Mouse (Mus musculus): ENCODE results near the gene Urm1. TPM values are rescaled to one million over a fixed set of nuclear protein-coding genes. Genes with fewer than 3 reads are reported as not detected.

Gene Urm1
- polyA plus RNA-seq, 1 experiment from 2014 or later = 26.1 TPM

DNA sequence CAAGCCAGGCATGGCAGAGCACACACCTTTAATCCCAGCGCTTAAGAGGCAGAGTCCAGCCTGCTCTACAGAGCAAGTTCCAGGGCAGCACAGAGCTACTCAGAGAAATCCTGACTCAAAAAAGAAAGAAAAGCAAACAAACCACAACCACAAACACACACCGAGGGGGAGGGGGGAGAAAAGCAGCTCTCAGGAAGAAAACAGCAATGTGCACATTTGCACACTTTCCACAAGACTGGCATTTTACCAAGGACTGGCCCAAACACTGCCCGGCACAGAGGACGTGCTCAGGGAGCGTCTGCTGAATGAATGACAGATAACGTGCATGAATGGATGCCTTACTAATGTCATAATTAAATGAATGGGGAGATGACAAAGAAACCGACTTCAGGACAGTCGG lies 29.2 kb downstream of the Urm1 start:
- H3K27me3 ChIP-seq (ENCODE audit: insufficient read depth, low read length) = peaks cover 26% of the 10 kb centered on the region
- peaks cover 5% of the 10 kb centered on the region; the same call in 1 of the 2 replicates for H3K4me1 ChIP-seq (replicated peaks; ENCODE audit: insufficient read depth, low read length)

DNA sequence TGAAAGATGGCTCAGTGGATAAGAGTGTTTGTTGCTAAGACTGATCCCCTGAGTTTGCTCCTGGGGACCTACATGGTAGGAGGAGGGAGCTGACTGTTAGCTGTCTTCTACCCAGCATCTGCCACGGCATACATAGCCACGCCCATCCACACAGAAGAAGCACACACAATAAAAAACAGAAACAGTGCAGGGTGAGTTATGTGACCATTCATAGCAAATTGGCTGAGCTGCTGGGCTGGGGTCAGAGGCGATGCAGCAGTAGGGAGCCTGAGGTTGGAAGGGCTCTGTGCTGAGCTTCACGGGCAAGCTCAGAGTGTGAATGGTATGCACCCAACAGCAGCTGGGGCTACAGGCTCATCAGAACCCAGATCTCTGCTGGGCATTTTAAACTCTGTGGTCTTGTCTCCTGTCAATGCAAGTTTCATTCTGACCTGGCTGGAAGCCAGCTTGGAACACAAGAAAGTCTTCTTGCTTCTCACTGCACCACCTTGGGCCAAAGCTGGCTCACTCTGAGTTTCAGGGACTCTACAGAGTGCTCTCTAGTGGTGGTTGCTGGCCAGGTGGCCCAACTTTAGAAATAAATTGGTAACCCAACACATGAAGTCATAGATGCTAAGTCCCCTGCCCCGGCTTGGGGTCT lies 30.1 kb downstream of the Urm1 start:
- no peak; the same call in 1 of the 2 replicates for TF ChIP-seq CTCF (IDR thresholded peaks at IDR 0.05; ENCODE audit: low read depth)
- DNase-seq (ENCODE audit: low spot score) (no peak), ATAC-seq (replicated peaks; ENCODE audit: low FRiP score, low read depth) (no peak)
- H3K4me3 ChIP-seq (replicated peaks; ENCODE audit: low read depth, low read length) = no peak overlapping the region
- H3K27ac ChIP-seq = no peak overlapping the region
- H3K36me3 ChIP-seq (ENCODE audit: insufficient read depth, low read length) = no peaks in the 10 kb centered on the region
- peaks cover 20% of the 10 kb centered on the region for H3K27me3 ChIP-seq (ENCODE audit: insufficient read depth, low read length)
- no peak overlapping the region for H3K9ac ChIP-seq (ENCODE audit: low read depth, low read length)
- 54% methylated on average over 5 of the region's 5 CpGs for WGBS
- H3K4me1 ChIP-seq (replicated peaks; ENCODE audit: insufficient read depth, low read length) = peaks cover 5% of the 10 kb centered on the region; the same call in 1 of the 2 replicates
- no peak overlapping the region for H3K4me2 ChIP-seq (ENCODE audit: low read length)
- no peaks in the 10 kb centered on the region for H3K9me3 ChIP-seq (replicated peaks; ENCODE audit: low read length)

More for the DNA sequence above, 29.2 kb downstream of the Urm1 start:
- ATAC-seq (replicated peaks; ENCODE audit: low FRiP score, low read depth) (no peak), DNase-seq (ENCODE audit: low spot score) (no peak)
- TF ChIP-seq CTCF (IDR thresholded peaks at IDR 0.05; ENCODE audit: low read depth) = no peak
- no peaks in the 10 kb centered on the region for H3K9me3 ChIP-seq (replicated peaks; ENCODE audit: low read length)
- 71% methylated on average over 8 of the region's 8 CpGs for WGBS
- no peak overlapping the region for H3K4me3 ChIP-seq (replicated peaks; ENCODE audit: low read depth, low read length)
- H3K4me2 ChIP-seq (ENCODE audit: low read length) = no peak overlapping the region
- H3K27ac ChIP-seq = no peak overlapping the region
- no peaks in the 10 kb centered on the region for H3K36me3 ChIP-seq (ENCODE audit: insufficient read depth, low read length)
- no peak overlapping the region for H3K9ac ChIP-seq (ENCODE audit: low read depth, low read length)

DNA sequence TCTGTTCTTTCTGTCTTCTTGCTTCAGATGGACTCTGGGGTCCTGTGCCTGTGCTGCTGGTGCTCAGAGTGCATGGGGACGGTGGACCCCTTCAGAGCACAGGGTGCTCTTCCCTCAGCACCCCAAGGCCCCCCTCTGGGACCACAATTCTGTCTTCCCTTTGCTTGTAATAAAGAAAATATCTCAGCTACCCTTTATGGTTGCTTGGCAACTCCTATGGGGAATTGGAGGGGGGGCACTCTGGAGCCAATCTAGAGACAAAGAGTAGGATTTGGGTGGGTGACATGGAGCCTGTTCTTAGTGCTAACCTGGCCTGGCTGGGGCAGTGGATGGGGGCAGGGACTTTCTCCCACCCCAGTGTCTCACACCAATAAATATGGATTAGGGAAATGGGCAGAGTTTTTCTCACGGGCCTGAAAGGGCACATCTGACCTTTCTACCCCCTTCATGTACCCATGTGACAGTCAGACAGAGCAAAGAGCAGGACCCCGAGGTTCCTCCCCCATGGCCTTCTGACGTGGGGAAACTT lies 33.1 kb downstream of the Urm1 start:
- no peak for TF ChIP-seq CTCF (IDR thresholded peaks at IDR 0.05; ENCODE audit: low read depth)
- H3K4me2 ChIP-seq (ENCODE audit: low read length) = no peak overlapping the region
- ATAC-seq (replicated peaks; ENCODE audit: low FRiP score, low read depth) (no peak), DNase-seq (ENCODE audit: low spot score) (no peak)
- no peaks in the 10 kb centered on the region for H3K4me1 ChIP-seq (replicated peaks; ENCODE audit: insufficient read depth, low read length)
- H3K4me3 ChIP-seq (replicated peaks; ENCODE audit: low read depth, low read length) = no peak overlapping the region
- no peaks in the 10 kb centered on the region for H3K27me3 ChIP-seq (ENCODE audit: insufficient read depth, low read length)
- H3K36me3 ChIP-seq (ENCODE audit: insufficient read depth, low read length) = no peaks in the 10 kb centered on the region
- no peaks in the 10 kb centered on the region for H3K9me3 ChIP-seq (replicated peaks; ENCODE audit: low read length)
- WGBS = 37% methylated on average over 4 of the region's 4 CpGs
- H3K27ac ChIP-seq = no peak overlapping the region
- H3K9ac ChIP-seq (ENCODE audit: low read depth, low read length) = no peak overlapping the region

DNA sequence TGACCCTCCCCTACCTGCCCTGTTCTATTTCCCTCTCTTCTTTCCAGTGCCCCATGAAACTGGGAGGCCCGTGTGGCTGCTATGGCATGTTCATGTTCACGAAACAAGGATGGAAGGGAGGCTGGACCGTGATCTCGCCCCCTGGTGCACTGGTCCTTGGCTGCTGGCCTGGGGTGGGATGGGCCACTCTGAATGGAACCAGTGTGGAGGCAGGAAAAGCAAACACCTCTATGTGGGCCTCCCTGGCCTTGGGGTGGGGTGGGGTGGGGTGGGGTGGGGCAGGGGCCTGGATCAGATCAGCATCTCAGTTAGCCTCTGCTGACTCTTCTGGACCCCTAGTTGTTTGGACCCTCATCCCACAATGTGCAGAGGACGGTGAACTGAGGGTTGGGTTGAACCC lies 33.9 kb downstream of the Urm1 start:
- WGBS = 69% methylated on average over 5 of the region's 5 CpGs
- Histone ChIP-seq H3K9ac (ENCODE audit: low read depth, low read length) (no peak overlapping the region), H3K36me3 (ENCODE audit: insufficient read depth, low read length) (no peaks in the 10 kb centered on the region), H3K27me3 (ENCODE audit: insufficient read depth, low read length) (no peaks in the 10 kb centered on the region), H3K4me1 (replicated peaks; ENCODE audit: insufficient read depth, low read length) (no peaks in the 10 kb centered on the region), H3K27ac (no peak overlapping the region), H3K4me2 (ENCODE audit: low read length) (no peak overlapping the region), H3K9me3 (replicated peaks; ENCODE audit: low read length) (no peaks in the 10 kb centered on the region), H3K4me3 (replicated peaks; ENCODE audit: low read depth, low read length) (no peak overlapping the region)
- DNase-seq (ENCODE audit: low spot score) = no peak
- ATAC-seq (replicated peaks; ENCODE audit: low FRiP score, low read depth) = no peak
- TF ChIP-seq CTCF (IDR thresholded peaks at IDR 0.05; ENCODE audit: low read depth) = no peak

DNA sequence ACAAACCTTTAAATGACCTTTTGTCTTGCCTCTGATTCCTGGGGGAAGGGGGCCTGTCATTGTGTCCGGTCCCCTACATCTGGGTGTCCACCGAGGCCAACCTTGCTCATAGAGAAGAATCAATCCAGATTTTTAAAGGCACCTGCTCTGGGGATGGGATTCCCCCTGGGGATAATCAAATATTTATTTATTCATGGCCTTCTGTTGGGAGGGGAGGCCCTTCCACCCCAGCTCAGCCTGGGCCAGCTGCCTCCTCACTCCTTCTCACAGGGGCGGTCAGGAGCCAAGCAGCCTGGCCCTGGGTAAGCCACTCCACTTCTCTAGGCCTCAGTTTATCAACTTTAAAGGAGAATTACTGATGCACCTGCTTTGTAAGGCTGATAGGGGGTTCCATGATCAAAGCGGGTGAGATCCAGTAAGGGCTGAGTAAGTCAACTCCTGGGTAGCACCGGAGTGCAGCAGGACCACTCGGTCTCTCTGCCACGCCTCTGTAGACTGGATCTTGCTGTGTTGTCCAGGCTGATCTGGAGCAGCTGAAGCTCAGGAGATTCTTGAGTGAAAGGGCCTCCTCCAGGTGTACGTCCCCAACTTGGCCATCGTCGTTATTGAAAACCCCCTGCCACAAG lies 35.8 kb downstream of the Urm1 start:
- ATAC-seq (replicated peaks; ENCODE audit: low FRiP score, low read depth) (no peak), DNase-seq (ENCODE audit: low spot score) (no peak)
- H3K27ac ChIP-seq = no peak overlapping the region
- no peak overlapping the region for H3K4me2 ChIP-seq (ENCODE audit: low read length)
- 76% methylated on average over 10 of the region's 10 CpGs for WGBS
- TF ChIP-seq CTCF (IDR thresholded peaks at IDR 0.05; ENCODE audit: low read depth) = no peak
- H3K9me3 ChIP-seq (replicated peaks; ENCODE audit: low read length) = no peaks in the 10 kb centered on the region
- H3K36me3 ChIP-seq (ENCODE audit: insufficient read depth, low read length) = no peaks in the 10 kb centered on the region
- H3K9ac ChIP-seq (ENCODE audit: low read depth, low read length) = no peak overlapping the region
- H3K4me1 ChIP-seq (replicated peaks; ENCODE audit: insufficient read depth, low read length) = no peaks in the 10 kb centered on the region
- H3K27me3 ChIP-seq (ENCODE audit: insufficient read depth, low read length) = no peaks in the 10 kb centered on the region
- no peak overlapping the region for H3K4me3 ChIP-seq (replicated peaks; ENCODE audit: low read depth, low read length)

DNA sequence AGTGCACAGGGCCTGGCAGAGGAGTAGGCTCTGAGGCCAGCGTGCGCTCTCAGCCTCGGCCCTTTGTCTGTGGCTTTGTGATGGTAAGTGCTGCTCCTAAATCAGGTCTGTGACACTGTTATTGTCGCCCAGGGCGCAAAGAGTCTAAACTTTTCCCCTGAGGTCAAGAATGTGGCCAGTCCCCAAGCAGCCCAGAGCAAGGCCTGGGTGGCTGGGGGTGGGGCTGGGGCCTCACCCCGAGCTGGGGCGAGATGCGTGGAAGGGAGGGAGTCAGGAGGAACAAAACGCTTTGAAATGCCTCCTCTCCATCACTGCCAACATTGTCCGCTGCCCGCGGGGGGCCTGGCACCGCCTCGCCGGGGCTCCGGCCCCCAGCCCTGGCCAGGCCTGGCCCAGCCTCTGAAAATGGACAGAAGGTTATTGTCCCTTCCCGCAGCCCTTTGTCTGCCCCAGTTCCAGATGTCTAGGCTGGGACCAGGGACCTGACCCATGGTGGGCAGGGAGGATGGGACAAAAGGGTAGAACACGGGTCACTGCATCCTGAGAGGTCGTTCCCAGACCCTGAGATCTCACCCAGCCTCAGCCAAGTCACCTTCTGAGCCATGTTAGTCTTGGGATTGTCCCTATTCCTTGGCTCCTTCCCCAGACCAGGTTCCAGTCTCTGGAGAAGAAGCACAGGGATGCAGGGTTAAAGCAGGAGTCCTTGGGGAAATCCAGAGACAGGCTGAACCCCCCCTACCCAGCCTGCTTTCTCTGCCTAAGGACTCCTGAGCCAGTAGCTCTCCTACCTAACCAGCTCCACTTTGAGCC lies 36.8 kb downstream of the Urm1 start:
- Histone ChIP-seq H3K9me3 (replicated peaks; ENCODE audit: low read length) (no peaks in the 10 kb centered on the region), H3K36me3 (ENCODE audit: insufficient read depth, low read length) (no peaks in the 10 kb centered on the region), H3K4me1 (replicated peaks; ENCODE audit: insufficient read depth, low read length) (no peaks in the 10 kb centered on the region), H3K4me2 (ENCODE audit: low read length) (no peak overlapping the region), H3K4me3 (replicated peaks; ENCODE audit: low read depth, low read length) (no peak overlapping the region), H3K27me3 (ENCODE audit: insufficient read depth, low read length) (no peaks in the 10 kb centered on the region), H3K9ac (ENCODE audit: low read depth, low read length) (0 out of 2 replicates have a peak overlapping the region, but pooled peaks have one; percentile 27), H3K27ac (no peak overlapping the region)
- TF ChIP-seq CTCF (IDR thresholded peaks at IDR 0.05; ENCODE audit: low read depth) = no peak
- ATAC-seq (replicated peaks; ENCODE audit: low FRiP score, low read depth) (no peak), DNase-seq (ENCODE audit: low spot score) (no peak)
- 13% methylated on average over 19 of the region's 19 CpGs for WGBS

Data from kidney, postnatal 0 days (tissue).